Mouse (Mus musculus) kidney, embryonic 15.5 days (tissue): ENCODE measurements around the gene Sidt1. TPM values are rescaled to one million over a fixed set of nuclear protein-coding genes. Genes with fewer than 3 reads are reported as not detected.
"Not testable (repeated sequence)": the region's sequence is repeated elsewhere in the genome, so short reads cannot be mapped to it uniquely, and the experiment has no call there.

Experiments used
- ATAC-seq: fragments of 200-750 bp; cut with Nextera tagmentation; replicated peaks from 2 replicates; pipeline ENCODE4 v1.8.0; 2017; ENCODE audit warnings: moderate TSS enrichment; ENCODE audit not compliant: low FRiP score
- H3K27ac ChIP-seq: fragments of 300-500 bp; sonication (generic); 2 replicates; pipeline ENCODE4 v1.5.1; 2015; ENCODE audit warnings: mild to moderate bottlenecking, inconsistent platforms
- H3K27me3 ChIP-seq: fragments of 300-500 bp; sonication (generic); 2 replicates; pipeline ENCODE4 v1.6.1; 2015; ENCODE audit warnings: inconsistent platforms
- H3K36me3 ChIP-seq: fragments of 300-500 bp; sonication (generic); 2 replicates; pipeline ENCODE4 v1.6.1; 2015; ENCODE audit warnings: inconsistent platforms
- H3K4me1 ChIP-seq: fragments of 300-500 bp; sonication (generic); 2 replicates; pipeline ENCODE4 v1.6.1; 2015; ENCODE audit warnings: inconsistent platforms
- H3K4me2 ChIP-seq: fragments of 300-500 bp; sonication (generic); 2 replicates; pipeline ENCODE4 v1.6.1; 2015; ENCODE audit warnings: moderate library complexity, mild to moderate bottlenecking, inconsistent platforms
- H3K4me3 ChIP-seq: fragments of 300-500 bp; sonication (generic); replicated peaks from 2 replicates; pipeline ENCODE4 v1.5.1; 2015; ENCODE audit warnings: mild to moderate bottlenecking, inconsistent platforms
- H3K9ac ChIP-seq: fragments of 300-500 bp; sonication (generic); 2 replicates; pipeline ENCODE4 v1.6.1; 2015; ENCODE audit warnings: mild to moderate bottlenecking, inconsistent platforms
- H3K9me3 ChIP-seq: fragments of 300-500 bp; sonication (generic); replicated peaks from 2 replicates; pipeline ENCODE4 v1.6.1; 2016; ENCODE audit warnings: inconsistent platforms
- WGBS: fragments of 180-500 bp; shearing (Covaris S2); methylation state at CpG from one replicate; pipeline ENCODE4 v1.1.7; 2015; ENCODE audit warnings: mixed read lengths; 5-methylcytosine and 5-hydroxymethylcytosine counted together
- polyA plus RNA-seq: library from polyadenylated mRNA; unstranded; fragments of >200 nt; fragmentation: Nextera tagmentation; extraction: Ambion mirVana; gene quantifications from 2 replicates; pipeline ENCODE4 v1.2.1, GENCODE M21; 2015

The Sidt1 gene
- polyA plus RNA-seq, 1 experiment from 2014 or later = 0.99 TPM

DNA sequence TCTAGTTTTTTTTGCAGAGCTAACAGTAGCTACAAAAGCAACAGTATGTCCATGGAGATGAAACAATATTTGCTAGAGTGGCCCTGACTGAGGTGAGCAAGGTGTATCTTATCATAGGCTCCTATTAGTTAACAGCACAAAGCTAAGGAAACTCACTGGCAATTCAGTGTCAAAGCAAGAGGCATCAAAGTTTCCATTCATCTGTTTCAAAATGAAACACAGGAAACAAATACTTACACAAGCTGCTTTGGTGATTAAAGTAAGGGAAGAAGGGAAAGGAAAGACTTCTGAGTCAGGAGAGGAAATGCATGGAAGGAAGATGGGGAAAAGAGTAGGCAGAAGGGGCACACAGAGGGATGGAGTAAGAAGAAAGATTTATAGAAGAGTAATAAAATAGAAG lies 39.0 kb downstream of the Sidt1 start:
- Histone ChIP-seq H3K4me3 (no peak overlapping the region), H3K9me3 (no peaks in the 10 kb centered on the region), H3K4me2 (no peak overlapping the region), H3K27ac (no peak overlapping the region), H3K4me1 (no peaks in the 10 kb centered on the region), H3K27me3 (no peaks in the 10 kb centered on the region), H3K9ac (no peak overlapping the region), H3K36me3 (no peaks in the 10 kb centered on the region)
- ATAC-seq = no peak

DNA sequence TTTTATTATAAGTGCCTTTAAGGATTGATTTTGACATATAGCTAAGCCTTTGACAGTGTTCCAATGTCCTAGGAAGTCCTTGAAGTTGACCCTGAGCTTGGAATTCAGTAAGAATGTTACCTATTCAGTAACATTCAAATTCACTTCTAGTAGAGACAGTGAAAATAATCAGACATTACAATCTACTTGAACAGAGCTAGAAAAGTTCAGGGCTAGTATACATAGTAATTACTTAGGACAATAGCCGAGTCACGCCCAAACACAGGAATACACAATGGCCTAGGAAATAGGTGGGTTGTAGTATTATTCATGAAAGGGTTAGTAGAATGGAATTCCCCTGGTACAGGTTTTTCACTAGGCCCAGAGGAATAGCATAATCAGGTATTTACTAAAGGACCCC lies 40.3 kb downstream of the Sidt1 start:
- WGBS = 96% methylated on average over 2 of the region's 2 CpGs
- not testable (repeated sequence) for H3K9me3 ChIP-seq, H3K4me3 ChIP-seq, H3K27ac ChIP-seq, H3K36me3 ChIP-seq, H3K9ac ChIP-seq, H3K27me3 ChIP-seq, ATAC-seq, H3K4me2 ChIP-seq, H3K4me1 ChIP-seq

DNA sequence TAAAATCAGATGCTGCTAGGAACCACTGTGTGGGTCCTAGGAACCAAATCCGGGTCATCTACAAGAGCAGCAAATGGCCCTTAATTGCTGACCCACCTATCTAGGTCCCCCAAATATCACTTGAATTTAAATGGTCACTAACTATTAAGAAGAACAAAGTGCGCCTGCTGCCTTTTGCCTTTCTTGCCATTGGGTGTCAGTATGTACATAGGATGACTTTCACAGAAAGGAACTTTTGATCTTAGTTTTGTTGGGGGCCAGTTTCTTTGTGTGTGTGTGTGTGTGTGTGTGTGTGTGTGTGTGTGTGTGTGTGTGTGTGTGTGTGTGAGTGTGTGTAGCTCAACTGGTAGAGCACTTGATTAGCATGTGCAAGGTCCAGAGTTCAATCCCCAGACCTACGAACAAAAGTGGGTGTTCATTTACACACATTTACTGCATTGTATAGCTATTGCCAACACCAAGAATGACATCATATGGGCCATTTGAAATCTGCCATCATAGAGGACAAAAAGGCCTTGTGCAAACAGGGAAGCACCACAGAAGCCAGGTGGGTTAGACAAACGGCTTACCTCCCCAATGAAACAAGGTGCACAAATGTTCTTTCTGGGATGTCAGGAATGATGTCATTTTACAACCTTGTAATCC lies 43.9 kb downstream of the Sidt1 start:
- Histone ChIP-seq H3K4me2 (no peak overlapping the region), H3K4me1 (no peaks in the 10 kb centered on the region), H3K9me3 (no peaks in the 10 kb centered on the region), H3K4me3 (no peak overlapping the region), H3K27me3 (no peaks in the 10 kb centered on the region), H3K36me3 (no peaks in the 10 kb centered on the region), H3K27ac (no peak overlapping the region), H3K9ac (no peak overlapping the region)
- WGBS = 74% methylated on average over 4 of the region's 4 CpGs
- no peak for ATAC-seq

DNA sequence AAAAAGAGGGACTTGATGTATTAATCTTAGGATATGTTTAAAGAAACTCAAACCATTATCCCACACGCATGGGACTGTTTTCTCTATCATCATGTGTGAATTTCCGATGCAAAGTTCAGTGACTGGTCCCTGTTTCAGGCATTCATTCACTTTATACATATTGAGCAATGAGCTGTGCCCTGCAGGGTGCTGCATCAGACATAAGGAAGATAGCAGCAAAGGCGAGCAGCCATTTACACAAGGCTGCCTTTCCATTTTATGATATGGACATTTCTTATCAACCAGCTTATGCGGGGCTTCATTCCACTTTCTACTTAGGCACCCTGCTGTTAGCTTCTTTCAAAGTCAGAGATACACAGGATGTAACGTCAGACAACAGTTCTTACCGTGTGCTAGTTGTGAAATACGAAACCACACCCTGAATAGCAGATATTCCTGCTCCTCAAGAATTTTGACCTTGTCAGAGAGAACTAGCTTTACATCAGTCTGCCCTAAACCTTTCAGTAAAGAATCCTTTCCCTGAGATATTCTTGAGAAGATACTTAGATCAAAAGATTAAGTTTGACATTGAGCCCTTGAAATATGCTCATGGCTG lies 45.5 kb downstream of the Sidt1 start:
- Histone ChIP-seq H3K36me3 (no peaks in the 10 kb centered on the region), H3K4me1 (no peaks in the 10 kb centered on the region), H3K27me3 (no peaks in the 10 kb centered on the region), H3K9ac (no peak overlapping the region), H3K4me3 (no peak overlapping the region), H3K4me2 (no peak overlapping the region), H3K27ac (no peak overlapping the region), H3K9me3 (no peaks in the 10 kb centered on the region)
- no peak for ATAC-seq
- 57% methylated on average over 7 of the region's 7 CpGs for WGBS

DNA sequence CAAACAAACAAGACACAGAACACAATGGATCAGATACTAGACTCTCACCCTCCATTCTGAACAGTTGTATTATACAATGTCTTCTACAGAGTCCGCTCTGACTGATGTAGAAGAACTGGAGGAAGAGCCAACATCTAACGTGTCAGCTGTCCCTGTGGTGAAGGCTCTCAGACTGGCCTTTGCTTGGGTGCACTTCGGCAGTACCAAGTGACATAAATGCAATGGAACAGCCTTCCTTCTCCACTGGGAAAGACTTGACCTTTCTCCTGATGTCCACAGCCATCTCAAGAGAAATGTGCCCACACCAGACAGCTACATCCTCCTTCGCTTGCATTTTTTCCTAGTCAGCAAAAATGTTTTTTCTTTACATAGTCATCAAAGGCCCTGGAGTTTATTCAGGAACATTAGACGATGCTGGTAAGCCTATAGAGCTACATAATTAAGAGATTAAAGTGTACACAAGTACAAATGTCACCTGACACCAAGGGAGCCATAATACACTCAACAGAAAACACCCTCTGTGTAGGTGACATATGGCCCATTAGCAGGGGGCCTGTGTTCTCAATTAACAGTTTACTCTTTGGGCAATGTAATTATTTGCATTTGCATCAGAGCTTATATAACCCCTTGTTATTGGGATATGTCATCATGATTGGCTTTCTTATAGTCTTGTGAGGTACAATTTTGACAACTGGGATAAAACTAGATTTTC lies 50.2 kb downstream of the Sidt1 start:
- H3K27me3 ChIP-seq = no peaks in the 10 kb centered on the region
- H3K4me2 ChIP-seq = no peak overlapping the region
- ATAC-seq = no peak
- H3K4me3 ChIP-seq = no peak overlapping the region
- H3K9me3 ChIP-seq = no peaks in the 10 kb centered on the region
- no peak overlapping the region for H3K9ac ChIP-seq
- H3K27ac ChIP-seq = no peak overlapping the region
- WGBS = 65% methylated on average over 5 of the region's 5 CpGs
- H3K4me1 ChIP-seq = no peaks in the 10 kb centered on the region
- H3K36me3 ChIP-seq = no peaks in the 10 kb centered on the region

DNA sequence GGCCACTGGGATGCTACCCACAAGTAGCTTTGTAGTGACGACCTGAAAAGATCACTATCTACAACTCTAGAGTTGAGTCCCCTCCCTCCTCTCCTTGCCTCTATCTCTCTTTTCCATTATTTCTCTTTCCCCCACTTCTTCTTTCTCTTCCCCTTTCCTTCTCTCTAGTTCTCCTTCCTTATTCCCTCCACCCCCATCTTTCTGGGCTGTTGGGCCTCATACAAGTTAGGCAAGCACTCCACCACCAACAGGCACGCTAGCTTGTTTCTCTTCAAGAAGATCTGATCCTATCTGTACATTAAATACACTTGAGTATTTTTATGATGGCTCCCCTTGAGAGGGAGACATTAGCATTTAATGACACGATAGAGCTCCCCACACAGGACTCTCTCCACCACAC lies 51.0 kb downstream of the Sidt1 start:
- H3K9me3 ChIP-seq = no peaks in the 10 kb centered on the region
- WGBS = 80% methylated on average over 3 of the region's 3 CpGs
- no peak overlapping the region for H3K9ac ChIP-seq
- H3K27ac ChIP-seq = no peak overlapping the region
- H3K4me1 ChIP-seq = no peaks in the 10 kb centered on the region
- H3K4me2 ChIP-seq = no peak overlapping the region
- no peaks in the 10 kb centered on the region for H3K36me3 ChIP-seq
- no peak overlapping the region for H3K4me3 ChIP-seq
- no peaks in the 10 kb centered on the region for H3K27me3 ChIP-seq
- ATAC-seq = no peak

DNA sequence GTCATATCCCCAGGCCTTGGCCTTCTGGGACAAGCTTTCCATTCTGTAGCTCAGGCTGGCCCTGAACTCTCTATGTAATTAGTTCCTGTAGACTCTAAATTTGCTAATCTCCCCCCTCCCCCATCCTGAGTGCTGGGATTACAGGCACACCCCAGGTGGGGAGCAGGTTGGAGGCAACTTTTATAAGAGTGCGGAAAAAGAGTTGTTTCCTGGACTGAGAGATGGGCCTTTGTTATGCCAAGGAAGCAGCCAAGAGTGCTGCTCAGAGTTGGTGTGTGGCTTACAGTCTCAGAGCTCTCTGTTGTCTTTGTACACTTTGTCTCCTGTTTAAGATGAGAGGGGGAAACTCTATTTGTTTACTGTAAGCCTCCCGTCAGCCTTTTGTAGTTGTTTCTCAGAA lies 52.2 kb downstream of the Sidt1 start:
- Histone ChIP-seq H3K27me3 (no peaks in the 10 kb centered on the region), H3K4me3 (no peak overlapping the region), H3K9ac (no peak overlapping the region), H3K4me1 (no peaks in the 10 kb centered on the region), H3K36me3 (no peaks in the 10 kb centered on the region), H3K27ac (no peak overlapping the region), H3K4me2 (no peak overlapping the region), H3K9me3 (no peaks in the 10 kb centered on the region)
- WGBS = 65% methylated on average over 2 of the region's 2 CpGs
- ATAC-seq = no peak

DNA sequence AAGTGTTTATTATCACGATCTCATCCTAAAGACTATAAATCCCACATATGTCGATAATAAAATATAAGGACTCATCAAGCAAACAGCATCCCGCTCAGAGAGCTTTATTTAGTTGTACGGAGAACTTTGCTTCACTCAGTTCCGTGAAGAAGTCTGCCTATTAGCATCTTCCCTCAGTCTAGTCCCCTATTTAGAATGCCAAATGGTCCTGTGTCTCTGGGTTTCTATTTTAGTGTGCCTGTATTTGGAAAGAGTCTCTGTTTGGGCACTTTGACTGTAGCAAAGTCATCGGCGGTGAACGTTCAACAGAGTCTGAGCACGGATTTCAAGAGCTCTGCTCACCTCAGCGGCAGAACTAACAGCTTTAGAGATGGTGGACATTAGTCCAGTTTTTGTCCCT lies 55.8 kb downstream of the Sidt1 start:
- WGBS = 91% methylated on average over 10 of the region's 10 CpGs
- Histone ChIP-seq H3K4me1 (no peaks in the 10 kb centered on the region), H3K9ac (no peak overlapping the region), H3K27me3 (no peaks in the 10 kb centered on the region), H3K4me2 (no peak overlapping the region), H3K9me3 (no peaks in the 10 kb centered on the region), H3K36me3 (no peaks in the 10 kb centered on the region), H3K4me3 (no peak overlapping the region), H3K27ac (no peak overlapping the region)
- ATAC-seq = no peak

DNA sequence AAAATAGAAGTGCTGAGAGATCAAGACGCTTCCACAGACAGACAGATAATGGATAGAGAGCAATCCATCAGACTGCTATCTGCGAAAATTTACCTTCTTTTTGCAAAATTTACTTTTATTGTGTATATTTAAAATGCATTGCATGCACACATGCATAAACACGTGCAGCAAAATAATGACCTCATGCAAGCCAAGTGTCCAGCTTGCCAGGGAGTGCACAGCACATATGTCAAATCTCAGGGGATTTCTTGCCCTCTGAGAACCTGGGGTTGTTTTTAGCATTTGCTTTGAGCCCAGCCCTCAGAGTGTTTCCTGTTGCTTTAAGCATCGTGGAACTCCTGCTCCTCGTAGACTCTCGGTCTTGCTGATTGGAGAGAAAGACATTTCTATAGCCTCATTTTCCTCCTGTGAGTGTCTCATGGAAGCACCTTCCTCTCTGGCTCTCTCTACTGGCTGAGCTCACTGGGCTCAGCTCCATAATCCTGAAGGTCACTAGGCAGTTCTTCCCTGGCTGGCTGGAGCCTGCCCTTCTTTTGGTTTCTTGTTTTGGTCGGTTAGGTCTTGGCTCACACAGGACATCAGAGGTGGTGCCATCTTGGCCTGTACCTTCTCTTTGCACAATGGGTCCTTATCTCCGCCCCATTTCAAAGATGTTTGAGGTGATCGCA lies 61.5 kb downstream of the Sidt1 start:
- peaks cover 15% of the 10 kb centered on the region for H3K4me1 ChIP-seq
- no peak overlapping the region for H3K9ac ChIP-seq
- no peaks in the 10 kb centered on the region for H3K9me3 ChIP-seq
- ATAC-seq = no peak
- no peak overlapping the region for H3K4me3 ChIP-seq
- no peak overlapping the region for H3K4me2 ChIP-seq
- H3K36me3 ChIP-seq = no peaks in the 10 kb centered on the region
- 68% methylated on average over 9 of the region's 9 CpGs for WGBS
- peak overlapping the region; percentile 78 for H3K27ac ChIP-seq
- H3K27me3 ChIP-seq = no peaks in the 10 kb centered on the region

DNA sequence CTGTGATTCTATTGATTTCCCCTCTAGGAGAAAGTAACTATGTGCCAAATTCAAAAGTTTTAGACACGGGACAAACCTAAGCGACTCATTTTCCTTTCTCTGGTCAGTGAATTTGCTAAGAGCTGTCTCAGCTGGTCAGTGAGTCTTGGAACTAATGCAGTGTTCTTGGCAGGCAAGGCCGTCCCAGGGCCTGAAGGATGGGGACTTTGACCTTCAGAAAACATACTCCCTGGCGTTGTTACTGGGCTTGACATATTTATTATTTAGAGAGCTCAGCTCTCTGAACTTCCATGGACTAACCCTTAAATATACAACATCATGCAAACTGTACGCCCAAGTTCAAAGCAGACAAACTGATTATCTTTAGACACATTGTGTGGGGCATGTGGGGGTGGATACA lies 62.4 kb downstream of the Sidt1 start:
- 26% methylated on average over 5 of the region's 5 CpGs for WGBS
- H3K27ac ChIP-seq = peak overlapping the region; percentile 78
- H3K9me3 ChIP-seq = no peaks in the 10 kb centered on the region

DNA sequence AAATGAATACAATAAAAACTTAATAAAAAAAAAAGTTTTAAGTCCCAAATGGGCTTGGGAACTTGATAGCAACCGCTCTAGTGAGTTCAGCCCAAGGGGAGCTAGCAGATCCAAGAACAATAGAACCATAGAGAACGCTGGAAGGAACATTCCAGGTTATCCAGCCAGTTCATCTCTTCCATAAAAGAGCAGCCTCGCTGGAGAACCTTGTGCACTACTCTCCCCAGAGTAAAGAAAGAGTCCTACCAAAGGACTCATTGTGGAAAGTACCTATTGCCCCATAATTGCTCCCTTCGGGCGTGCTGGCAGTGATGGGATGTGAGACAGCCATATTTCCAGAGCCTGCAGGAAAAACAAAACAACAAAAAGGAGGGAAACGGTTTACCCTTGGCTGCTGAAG lies 63.4 kb downstream of the Sidt1 start:
- Histone ChIP-seq H3K27me3 (no peaks in the 10 kb centered on the region), H3K4me1 (peaks cover 15% of the 10 kb centered on the region), H3K4me3 (no peak overlapping the region), H3K9ac (no peak overlapping the region), H3K4me2 (no peak overlapping the region), H3K9me3 (no peaks in the 10 kb centered on the region), H3K36me3 (no peaks in the 10 kb centered on the region), H3K27ac (peak overlapping the region; percentile 78)
- 52% methylated on average over 6 of the region's 6 CpGs for WGBS
- no peak for ATAC-seq

More for the DNA sequence above, 62.4 kb downstream of the Sidt1 start:
- peak; percentile 54 for ATAC-seq
- Histone ChIP-seq H3K4me3 (no peak overlapping the region), H3K27me3 (no peaks in the 10 kb centered on the region), H3K4me1 (peaks cover 15% of the 10 kb centered on the region), H3K36me3 (no peaks in the 10 kb centered on the region), H3K4me2 (no peak overlapping the region), H3K9ac (no peak overlapping the region)

DNA sequence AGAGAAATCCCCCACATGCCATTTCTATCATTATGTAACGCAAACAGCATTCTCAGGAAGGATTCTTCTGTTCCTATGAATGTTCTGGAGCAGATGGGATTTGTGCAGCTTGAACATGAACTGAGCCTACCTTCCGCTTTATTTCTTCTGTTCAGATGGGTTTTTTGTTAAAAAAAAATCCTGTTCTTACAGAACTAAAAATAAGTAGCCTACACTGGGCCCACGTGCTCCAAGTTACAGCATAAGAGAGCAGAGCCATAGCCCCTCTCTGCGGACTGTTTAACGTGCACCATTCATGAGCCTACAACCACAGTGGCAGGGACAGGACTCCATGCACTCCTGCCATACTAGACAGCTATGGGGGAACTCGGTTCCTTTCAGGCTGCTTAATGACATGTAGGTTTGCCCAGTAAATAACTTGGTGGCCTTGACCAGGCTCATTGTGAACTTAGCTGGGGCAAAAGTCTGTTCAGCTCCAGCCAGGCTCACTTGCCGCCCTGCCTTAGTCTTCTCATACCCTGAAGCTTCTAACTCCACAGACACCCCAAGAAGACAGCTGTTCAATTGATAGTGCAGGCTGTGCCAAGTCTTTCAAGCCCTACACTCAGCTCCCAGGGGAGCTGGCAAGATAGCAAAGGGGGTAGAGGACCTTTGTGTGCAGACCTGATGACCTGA lies 64.3 kb downstream of the Sidt1 start:
- Histone ChIP-seq H3K9ac (no peak overlapping the region), H3K4me2 (no peak overlapping the region), H3K9me3 (no peaks in the 10 kb centered on the region), H3K27me3 (no peaks in the 10 kb centered on the region), H3K36me3 (no peaks in the 10 kb centered on the region), H3K27ac (no peak overlapping the region), H3K4me3 (no peak overlapping the region), H3K4me1 (peaks cover 15% of the 10 kb centered on the region)
- WGBS = 90% methylated on average over 7 of the region's 7 CpGs
- ATAC-seq = no peak
